Mouse (Mus musculus): ENCODE measurements around the gene Stard10.

DNA sequence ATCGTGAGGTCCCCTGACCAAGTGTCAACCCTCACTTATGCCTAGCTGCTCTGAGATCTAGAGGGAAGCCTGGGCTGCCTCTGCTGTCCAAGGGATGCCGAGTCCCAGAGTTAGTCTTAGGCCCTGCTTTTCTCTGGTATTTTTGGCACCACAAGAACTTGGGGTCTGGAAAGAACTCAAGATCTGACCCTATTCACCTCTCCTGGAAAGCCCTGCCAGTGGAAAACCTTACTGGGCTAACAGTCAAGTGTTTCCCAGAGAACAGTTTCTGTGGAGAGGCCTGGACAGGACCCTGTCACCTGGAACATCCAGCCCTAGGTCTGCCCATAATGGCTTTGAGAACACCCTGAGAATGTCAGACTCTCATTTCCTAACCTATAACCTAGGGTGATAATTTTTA is 30.1 kb downstream of the Stard10 start:
- no peak for TF ChIP-seq EP300 (IDR thresholded peaks at IDR 0.05; ENCODE audit: low read depth)
- no peak for TF ChIP-seq CTCF (IDR thresholded peaks at IDR 0.05; ENCODE audit: low read depth)
